Mouse (Mus musculus) olfactory bulb, adult 2 months (tissue): ENCODE data around the gene Nbeal2.

Experiments used
- CTCF ChIP-seq: fragments of 200-500 bp; IDR thresholded peaks from 2 replicates; pipeline ENCODE4 v1.5.1; 2012; ENCODE audit warnings: low read depth, mild to moderate bottlenecking, low read length, moderate library complexity; ENCODE audit not compliant: insufficient read depth
- POLR2A ChIP-seq: fragments of 200-500 bp; IDR thresholded peaks from 2 replicates; pipeline ENCODE4 v1.6.1; 2012; ENCODE audit warnings: mild to moderate bottlenecking, low read depth, low read length, moderate library complexity; ENCODE audit not compliant: insufficient read depth

DNA sequence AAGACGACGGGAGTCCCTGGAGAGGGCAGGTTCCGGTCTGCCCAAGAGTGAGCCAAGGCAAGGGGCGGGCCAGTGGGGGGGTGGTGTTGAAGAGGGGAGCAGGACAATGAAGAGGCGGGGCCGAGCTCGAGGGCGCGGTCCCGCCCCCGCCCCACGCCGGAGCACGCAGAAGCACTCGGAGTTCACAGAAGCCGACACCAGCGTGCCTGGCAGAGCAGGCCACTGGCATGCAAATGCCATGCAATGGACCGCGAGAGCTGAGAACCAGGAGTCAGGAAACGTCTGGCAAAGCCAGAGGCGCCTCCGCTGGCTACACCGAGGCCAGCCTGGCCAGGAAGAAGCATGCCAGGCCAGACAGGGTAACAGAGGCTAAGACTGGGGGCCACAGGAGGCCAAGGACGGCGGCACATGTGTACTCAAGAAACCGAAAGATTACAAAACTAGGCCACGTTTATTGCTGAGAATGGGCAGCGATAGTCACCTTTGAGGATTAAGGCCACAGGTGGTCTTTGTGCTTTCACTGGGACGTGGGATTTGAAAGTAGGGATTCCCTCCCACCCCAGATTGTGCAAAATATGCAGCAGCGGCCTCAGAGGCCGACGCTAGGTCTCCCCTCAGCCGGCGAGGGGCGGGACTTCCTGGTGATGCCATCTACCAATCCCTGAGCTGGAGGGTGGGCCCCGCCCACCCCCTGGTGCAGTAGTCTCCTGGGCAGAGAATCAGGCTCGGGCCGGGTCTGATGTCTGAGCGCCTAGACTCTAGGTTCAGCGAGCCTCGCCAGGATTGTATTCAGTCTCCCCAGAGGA, 29.4 kb downstream of the Nbeal2 start, which contains the start of gene Nradd:
- TF ChIP-seq CTCF (no peak), POLR2A (peak; percentile 58)
